Mouse (Mus musculus) heart, adult 2 months (tissue): ENCODE data around the gene 1700013G24Rik. TPM values are rescaled to one million over a fixed set of nuclear protein-coding genes. Genes with fewer than 3 reads are reported as not detected.

Source experiments
- DNase-seq, 2 experiments: peaks; one replicate each; pipeline ENCODE4 v3.0.0; 2021
- H3K27ac ChIP-seq: fragments of 200-600 bp; 2 replicates; pipeline ENCODE4 v1.8.1; 2022
- H3K27me3 ChIP-seq: fragments of 200-500 bp; 2 replicates; pipeline ENCODE4 v1.6.1; 2012; ENCODE audit warnings: mild to moderate bottlenecking, low read length, inconsistent platforms, mixed read lengths; ENCODE audit not compliant: control insufficient read depth, insufficient read depth
- H3K36me3 ChIP-seq: fragments of 200-500 bp; 2 replicates; pipeline ENCODE4 v1.6.1; 2012; ENCODE audit warnings: low read length, inconsistent platforms; ENCODE audit not compliant: control insufficient read depth, insufficient read depth
- H3K4me1 ChIP-seq: fragments of 200-500 bp; 2 replicates; pipeline ENCODE4 v1.6.1; 2011; ENCODE audit warnings: low read length; ENCODE audit not compliant: control insufficient read depth, insufficient read depth
- H3K4me3 ChIP-seq: fragments of 200-600 bp; 2 replicates; pipeline ENCODE4 v1.8.1; 2022
- H3K79me2 ChIP-seq: fragments of 200-500 bp; replicated peaks from 2 replicates; pipeline ENCODE4 v1.6.1; 2012; ENCODE audit warnings: mild to moderate bottlenecking, inconsistent platforms, low read length, moderate library complexity, mixed read lengths; ENCODE audit not compliant: control insufficient read depth, insufficient read depth
- H3K9ac ChIP-seq: fragments of 200-500 bp; 2 replicates; pipeline ENCODE4 v1.6.1; 2012; ENCODE audit warnings: low read depth, mild to moderate bottlenecking, control low read depth, inconsistent platforms, low read length, mixed read lengths
- CTCF ChIP-seq: fragments of 200-600 bp; IDR thresholded peaks from 2 replicates; pipeline ENCODE4 v1.8.1; 2022; ENCODE audit warnings: antibody characterized with exemption, mild to moderate bottlenecking, moderate library complexity
- EP300 ChIP-seq: fragments of 200-500 bp; IDR thresholded peaks from 2 replicates; pipeline ENCODE4 v1.6.1; 2011; ENCODE audit warnings: low read depth, low read length, control low read depth; ENCODE audit not compliant: insufficient read depth
- POLR2A ChIP-seq: fragments of 200-500 bp; IDR thresholded peaks from 2 replicates; pipeline ENCODE4 v1.6.1; 2011; ENCODE audit warnings: mild to moderate bottlenecking, low read depth, low read length, control low read depth; ENCODE audit not compliant: insufficient read depth
- WGBS: fragments of 180-500 bp; shearing (Covaris S2); methylation state at CpG from one replicate; pipeline ENCODE4 v1.1.7; 2018; 5-methylcytosine and 5-hydroxymethylcytosine counted together
- intact Hi-C: fragments of 180-260 bp; cut with DNase I; formaldehyde crosslinking; loops from one replicate; pipeline ENCODE4 v1.15.1; 2025
- polyA plus RNA-seq: library from polyadenylated mRNA; depleted of rRNA; stranded (reverse); fragments of >200 nt; gene quantifications from 2 replicates; pipeline ENCODE4 v1.2.3, GENCODE M21; 2012
- total RNA-seq, 2 experiments: library from RNA; stranded (reverse); gene quantifications; 2 replicates each; pipeline ENCODE4 v1.2.3; 2021

Gene 1700013G24Rik
- total and polyA plus RNA-seq, 3 experiments = 0.57 TPM; not detected in 2

- intact Hi-C loops = no loop called here
- H3K27ac ChIP-seq = peak overlapping the region; percentile 89
- H3K79me2 ChIP-seq = peaks cover 5% of the 10 kb centered on the region
- H3K27me3 ChIP-seq = no peaks in the 10 kb centered on the region
- H3K4me3 ChIP-seq = peak overlapping the region; percentile 32; the same call in 1 of the 2 replicates
- H3K9ac ChIP-seq = peak overlapping the region; percentile 45
- peaks cover 45% of the 10 kb centered on the region for H3K4me1 ChIP-seq
- no peak for DNase-seq
- 34% methylated on average over 8 of the region's 8 CpGs for WGBS
- H3K36me3 ChIP-seq = peaks cover 7% of the 10 kb centered on the region; the same call in 1 of the 2 replicates
- TF ChIP-seq POLR2A = no peak
- no peak for TF ChIP-seq CTCF
- no peak for TF ChIP-seq EP300
These were observed 20.2 kb downstream of the 1700013G24Rik start for GRCm38 (mm10) chr4:137473240-137473639.

- TF ChIP-seq CTCF (0 out of 2 replicates have a peak, but pooled peaks have one; percentile 10), EP300 (no peak)
These were observed 20.8 kb downstream of the 1700013G24Rik start for GRCm38 (mm10) chr4:137473701-137474388.

DNA sequence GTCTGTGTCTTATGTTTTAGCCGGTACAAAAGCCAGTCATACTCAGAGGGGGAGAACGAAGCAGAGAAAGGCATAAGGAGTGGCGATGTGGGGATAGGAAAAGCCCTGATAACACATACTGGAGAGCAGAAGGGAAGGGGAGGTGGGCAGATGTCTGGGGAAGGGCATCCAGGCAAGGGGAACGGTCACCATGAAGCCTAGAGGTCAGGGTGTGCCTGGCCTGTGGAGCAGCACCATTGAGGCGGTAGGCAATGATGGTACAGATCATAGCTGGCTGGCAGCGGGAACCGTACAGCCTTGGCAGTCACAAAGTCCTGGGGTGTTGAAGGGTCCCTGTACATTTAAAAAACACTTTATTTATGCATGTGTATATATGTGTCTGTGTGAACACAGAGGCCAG lies 21.6 kb downstream of the 1700013G24Rik start:
- TF ChIP-seq EP300 = no peak
- TF ChIP-seq POLR2A = no peak
- TF ChIP-seq CTCF = no peak
- peaks cover 16% of the 10 kb centered on the region; the same call in 1 of the 2 replicates for H3K36me3 ChIP-seq
- intact Hi-C loops = no loop called here
- DNase-seq = no peak
- peak overlapping the region; percentile 45 for H3K9ac ChIP-seq
- peaks cover 60% of the 10 kb centered on the region for H3K4me1 ChIP-seq
- H3K27me3 ChIP-seq = no peaks in the 10 kb centered on the region
- peaks cover 8% of the 10 kb centered on the region for H3K79me2 ChIP-seq
- peak overlapping the region; percentile 89 for H3K27ac ChIP-seq
- WGBS = 60% methylated on average over 7 of the region's 7 CpGs
- H3K4me3 ChIP-seq = peak overlapping the region; percentile 32; the same call in 1 of the 2 replicates

More at GRCm38 (mm10) chr4:137473701-137474388, 20.8 kb downstream of the 1700013G24Rik start:
- WGBS = 14% methylated on average over 18 of the region's 18 CpGs
- H3K79me2 ChIP-seq = peaks cover 5% of the 10 kb centered on the region
- H3K36me3 ChIP-seq = peaks cover 7% of the 10 kb centered on the region; the same call in 1 of the 2 replicates
- H3K27me3 ChIP-seq = no peaks in the 10 kb centered on the region
- H3K4me3 ChIP-seq = peak overlapping the region; percentile 32
- H3K4me1 ChIP-seq = peaks cover 51% of the 10 kb centered on the region
- H3K9ac ChIP-seq = peak overlapping the region; percentile 45
- peak overlapping the region; percentile 89 for H3K27ac ChIP-seq
- peak; percentile 68 to 78 for DNase-seq
- intact Hi-C loops = no loop called here

DNA sequence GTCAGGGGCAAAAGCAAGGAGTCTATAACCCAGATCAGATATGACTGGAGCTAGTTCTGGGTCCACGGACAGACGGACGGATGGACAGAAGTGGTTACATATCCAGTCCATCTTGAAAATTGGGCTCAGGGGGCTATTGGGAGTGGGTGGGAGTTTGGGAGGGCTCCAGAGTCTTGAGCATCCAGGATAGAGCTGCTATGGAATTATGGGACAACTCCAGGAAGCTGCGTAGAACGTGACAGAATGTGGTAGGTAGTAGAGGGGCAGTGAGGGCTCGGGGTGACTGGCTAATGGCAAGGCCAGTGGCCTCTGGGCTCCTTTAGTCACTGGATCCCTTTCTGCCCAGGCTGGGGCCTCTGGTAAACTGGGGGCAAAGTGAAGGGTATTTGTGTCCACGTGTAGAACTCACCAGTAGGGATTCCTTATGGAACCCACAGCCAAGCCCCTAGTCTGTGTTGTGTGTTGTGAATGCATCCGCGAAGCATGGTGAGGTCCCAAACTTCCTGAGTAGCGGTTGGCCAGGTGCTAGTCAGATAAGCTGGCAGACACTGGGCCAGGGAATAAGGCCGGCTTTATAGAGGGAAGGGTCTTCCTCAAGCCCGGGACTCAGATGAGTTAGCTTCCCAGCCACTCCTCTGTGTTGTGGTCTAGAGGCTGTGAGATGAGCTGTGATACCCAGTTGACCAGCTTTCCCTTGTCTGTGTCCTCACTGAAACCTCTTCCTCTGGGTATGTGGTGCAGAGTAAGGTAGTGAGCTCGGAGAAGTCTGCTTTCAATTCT lies 22.4 kb downstream of the 1700013G24Rik start:
- no peak for DNase-seq
- Histone ChIP-seq H3K79me2 (peaks cover 9% of the 10 kb centered on the region), H3K27ac (peak overlapping the region; percentile 89), H3K36me3 (peaks cover 16% of the 10 kb centered on the region; the same call in 1 of the 2 replicates), H3K27me3 (no peaks in the 10 kb centered on the region), H3K4me3 (peak overlapping the region; percentile 36; the same call in 1 of the 2 replicates), H3K9ac (peak overlapping the region; percentile 26), H3K4me1 (peaks cover 61% of the 10 kb centered on the region)
- WGBS = 34% methylated on average over 13 of the region's 13 CpGs
- intact Hi-C loops = no loop called here
- TF ChIP-seq POLR2A (no peak), CTCF (no peak), EP300 (no peak)

DNA sequence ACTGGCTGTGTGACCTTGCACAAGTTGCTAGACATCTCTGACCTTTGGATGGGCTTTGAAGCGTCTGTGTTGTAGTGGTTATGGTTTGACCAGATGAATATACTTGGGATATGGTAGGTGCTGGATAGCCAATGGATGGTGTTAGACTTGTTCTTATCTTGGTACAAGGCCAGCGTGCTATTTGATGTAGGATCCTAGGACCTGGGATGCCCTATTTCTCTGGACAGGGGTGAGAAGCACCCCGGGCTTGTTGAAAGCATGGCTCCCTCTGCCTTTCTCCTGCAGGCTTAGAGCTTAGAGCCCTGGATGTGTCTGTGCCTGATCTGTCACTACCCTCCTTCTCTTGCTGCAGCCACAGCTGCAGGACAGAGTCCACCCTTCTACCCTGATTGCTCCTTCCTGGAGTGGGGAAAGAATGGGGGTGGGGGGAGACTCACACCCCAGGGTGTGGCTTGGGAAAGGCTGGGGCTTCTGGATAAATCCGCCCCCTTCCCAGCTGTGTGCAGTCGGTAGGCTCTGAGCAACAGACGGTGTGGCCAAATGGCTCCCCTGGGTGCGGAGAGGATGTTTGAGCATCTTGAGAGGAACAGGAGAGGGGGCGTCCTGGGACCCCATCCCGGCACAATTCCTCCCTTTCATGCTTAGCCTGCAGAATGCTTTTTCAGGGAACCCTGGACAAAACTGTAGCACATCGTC lies 23.1 kb downstream of the 1700013G24Rik start:
- 15% methylated on average over 10 of the region's 10 CpGs for WGBS
- H3K9ac ChIP-seq = peak overlapping the region; percentile 39
- H3K27ac ChIP-seq = peak overlapping the region; percentile 89
- intact Hi-C loops = no loop called here
- H3K27me3 ChIP-seq = no peaks in the 10 kb centered on the region
- peak overlapping the region; percentile 36 for H3K4me3 ChIP-seq
- H3K79me2 ChIP-seq = peaks cover 10% of the 10 kb centered on the region
- TF ChIP-seq CTCF = no peak
- peak; percentile 62 for TF ChIP-seq EP300
- TF ChIP-seq POLR2A = peak; percentile 86
- H3K36me3 ChIP-seq = peaks cover 16% of the 10 kb centered on the region; the same call in 1 of the 2 replicates
- H3K4me1 ChIP-seq = peaks cover 66% of the 10 kb centered on the region
- DNase-seq = peak in 1 of 2 experiments; percentile 90
